In the genomic region with DNA sequence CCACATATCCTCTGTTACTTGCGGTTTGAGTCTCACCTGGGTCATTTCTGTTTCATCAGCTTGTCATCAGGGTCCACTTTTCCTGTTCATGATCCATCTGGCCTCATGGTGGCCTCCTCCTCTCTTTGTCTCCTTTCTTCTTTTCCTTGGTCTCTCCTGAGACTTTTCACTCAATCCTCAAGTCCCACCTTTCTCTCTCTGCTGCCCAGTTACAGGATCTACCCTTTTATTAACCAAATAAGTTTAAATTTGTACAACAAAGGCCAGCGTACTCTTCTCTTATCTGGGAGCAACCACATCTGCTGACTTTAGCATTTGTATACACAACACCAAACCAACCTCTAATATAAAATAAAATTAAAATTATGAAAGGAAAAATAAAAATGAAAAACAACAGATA, we compare ENCODE assay signal across 23 mouse cellular contexts.
"Had no signal": no experiment of that assay in that cellular context is flagged by ENCODE, and none has a peak within 500 bp of the region (broad histone marks: within the 10 kb centered on the region; RNA-seq: fewer than 3 reads in every experiment).

No protein-coding gene starts in this region.

- H3K9ac ChIP-seq: heart, embryonic 12.5 days; hindbrain, embryonic 12.5 days; hindbrain, embryonic 14.5 days; intestine, embryonic 15.5 days; limb, embryonic 12.5 days; liver, embryonic 13.5 days had no signal

- DNase-seq: gastrocnemius, adult 2 months; gastrocnemius, postnatal 10 days; gastrocnemius, postnatal 25 days; heart, adult 18-20 months; heart, postnatal 10 days; heart, postnatal 4 days; kidney, adult 18-20 months; kidney, adult 8-10 months; kidney, postnatal 10 days; kidney, postnatal 25 days; kidney, postnatal 4 days; liver; liver, embryonic 13.5 days had no signal

- H3K4me3 ChIP-seq: gastrocnemius, adult 2 months; heart, embryonic 10.5 days; heart, embryonic 12.5 days; hindbrain, embryonic 10.5 days; hindbrain, embryonic 12.5 days; intestine, embryonic 15.5 days; layer of hippocampus, adult 2 months; left cerebral cortex, adult 2 months; limb, embryonic 10.5 days; limb, embryonic 12.5 days; liver, embryonic 13.5 days had no signal

- H3K4me1 ChIP-seq: heart, embryonic 10.5 days; heart, embryonic 12.5 days; hindbrain, embryonic 10.5 days; hindbrain, embryonic 12.5 days; intestine, embryonic 15.5 days; limb, embryonic 10.5 days; limb, embryonic 12.5 days; liver, embryonic 13.5 days had no signal

- H3K9me3 ChIP-seq: heart, embryonic 10.5 days; heart, embryonic 12.5 days; hindbrain, embryonic 10.5 days; hindbrain, embryonic 12.5 days; intestine, embryonic 15.5 days; limb, embryonic 10.5 days; limb, embryonic 12.5 days; liver, embryonic 13.5 days had no signal

- H3K36me3 ChIP-seq: heart, embryonic 10.5 days; heart, embryonic 12.5 days; hindbrain, embryonic 10.5 days; hindbrain, embryonic 12.5 days; intestine, embryonic 15.5 days; limb, embryonic 10.5 days; limb, embryonic 12.5 days; liver, embryonic 13.5 days had no signal

- H3K27ac ChIP-seq: gastrocnemius, adult 2 months; heart, embryonic 10.5 days; hindbrain, embryonic 10.5 days; hindbrain, embryonic 12.5 days; hindbrain, embryonic 14.5 days; intestine, embryonic 15.5 days; layer of hippocampus, adult 2 months; left cerebral cortex, adult 2 months; limb, embryonic 10.5 days; limb, embryonic 12.5 days; liver, embryonic 13.5 days had no signal

- H3K27me3 ChIP-seq: heart, embryonic 12.5 days; hindbrain, embryonic 12.5 days; intestine, embryonic 15.5 days; limb, embryonic 12.5 days; liver, embryonic 13.5 days had no signal
